Mouse (Mus musculus): ENCODE results near the gene Traf5.

Gene Traf5

DNA sequence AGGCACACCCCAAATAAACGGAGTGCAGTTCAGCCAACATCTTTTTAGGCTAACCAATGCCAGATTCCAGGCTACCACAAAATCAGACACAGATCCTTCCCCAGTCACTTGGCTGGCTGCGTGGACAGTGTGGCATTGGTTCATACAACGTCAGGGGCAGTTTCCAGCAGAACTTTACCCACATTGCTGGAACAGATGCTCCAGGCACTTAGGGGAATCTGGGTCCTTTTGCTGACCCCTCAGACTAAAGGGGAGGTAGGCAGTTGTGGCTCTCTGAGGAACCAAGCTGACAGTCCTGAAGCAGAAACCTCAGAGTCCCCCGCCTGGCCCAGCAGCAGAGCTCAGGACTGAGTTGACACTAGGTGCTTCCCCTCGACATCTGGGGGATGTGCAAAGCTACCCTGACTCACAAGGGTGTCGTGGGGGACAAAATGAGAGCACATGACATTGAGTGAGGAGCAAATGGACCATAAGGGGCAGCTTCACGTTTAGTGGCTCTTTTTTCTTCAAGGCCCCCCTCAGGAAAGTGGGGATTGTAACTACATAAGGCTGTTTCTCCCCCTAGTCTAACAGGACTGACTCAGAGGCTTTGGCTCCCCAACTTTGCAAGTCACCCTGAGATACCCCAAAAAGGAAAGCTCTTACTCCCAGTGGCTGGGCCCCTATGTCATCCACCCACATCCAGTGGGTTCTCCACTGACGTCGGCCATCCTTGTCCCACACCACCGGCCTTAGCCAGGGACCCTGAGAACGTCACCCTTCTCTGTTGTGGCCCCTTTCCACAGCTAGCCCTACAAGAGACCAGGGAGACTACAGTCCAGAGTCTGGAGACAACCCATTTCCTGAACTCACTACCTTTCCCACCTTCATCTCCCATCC is 1.4 kb downstream of the Traf5 start:
- no peak for DNase-seq

DNA sequence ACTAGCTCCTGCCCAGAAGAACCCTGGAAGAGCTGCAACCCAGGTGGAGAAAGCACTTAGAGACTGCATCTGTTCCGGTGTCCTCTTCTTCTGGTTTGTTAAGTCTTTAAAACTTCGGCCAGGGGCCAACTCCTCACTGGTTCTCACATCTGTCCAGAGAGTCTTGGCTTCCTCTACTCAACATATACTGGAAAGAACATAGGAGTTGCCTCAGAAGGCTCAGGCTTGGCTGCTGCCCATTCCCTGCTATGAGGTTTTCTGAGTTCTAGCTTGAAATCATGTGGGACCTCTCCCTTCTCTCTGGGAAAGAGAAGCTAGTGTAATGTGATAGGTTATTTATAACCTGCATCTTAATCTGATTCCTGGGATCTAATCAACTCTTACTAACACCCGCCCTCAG is 2.1 kb downstream of the Traf5 start:
- DNase-seq: no peak

DNA sequence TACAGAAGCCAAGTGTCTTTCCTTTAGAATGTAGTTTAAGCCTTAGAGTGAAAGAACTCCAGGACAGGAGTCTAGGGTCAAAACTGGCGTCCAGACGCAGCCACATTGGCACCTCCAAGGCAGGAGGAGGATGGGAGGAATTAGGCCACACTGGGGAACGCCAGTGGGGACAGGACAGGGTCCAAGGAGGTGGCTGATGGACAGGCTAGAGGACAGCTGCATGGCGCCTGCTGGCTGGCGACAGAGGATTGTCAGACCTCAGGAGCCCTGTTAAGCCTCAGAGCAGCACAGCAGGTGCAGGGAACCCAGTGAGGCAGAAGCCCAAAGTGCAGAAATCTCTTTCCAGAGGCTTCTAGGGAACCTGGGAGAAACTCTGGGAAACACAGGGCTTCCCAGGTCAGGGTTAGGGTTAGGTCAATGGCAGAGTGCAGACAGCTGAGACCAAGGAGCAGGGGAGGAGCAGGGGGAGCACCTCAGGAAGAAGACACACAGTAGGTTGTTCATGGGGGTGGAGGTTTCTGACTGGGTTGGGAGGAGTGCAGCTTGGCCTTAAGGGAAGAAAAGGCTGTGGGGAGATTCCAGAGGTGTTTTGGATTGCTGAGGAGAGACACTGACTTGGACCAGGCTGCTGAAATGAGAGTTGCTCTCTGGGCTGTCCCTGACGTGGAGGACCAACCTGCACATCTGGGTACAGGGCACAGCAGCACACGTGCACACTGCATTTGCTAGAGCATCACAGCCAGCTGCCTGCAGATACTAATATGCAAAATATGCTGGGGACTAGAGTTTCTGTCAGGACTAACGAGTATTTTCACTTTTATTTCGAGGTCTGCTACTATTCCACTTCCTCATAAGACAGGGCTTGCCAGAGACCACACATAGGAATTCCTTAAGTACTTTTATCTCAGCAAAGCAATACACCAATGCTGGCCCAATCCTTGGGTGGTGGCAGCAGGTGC is 2.9 kb downstream of the Traf5 start:
- no peak for DNase-seq

DNA sequence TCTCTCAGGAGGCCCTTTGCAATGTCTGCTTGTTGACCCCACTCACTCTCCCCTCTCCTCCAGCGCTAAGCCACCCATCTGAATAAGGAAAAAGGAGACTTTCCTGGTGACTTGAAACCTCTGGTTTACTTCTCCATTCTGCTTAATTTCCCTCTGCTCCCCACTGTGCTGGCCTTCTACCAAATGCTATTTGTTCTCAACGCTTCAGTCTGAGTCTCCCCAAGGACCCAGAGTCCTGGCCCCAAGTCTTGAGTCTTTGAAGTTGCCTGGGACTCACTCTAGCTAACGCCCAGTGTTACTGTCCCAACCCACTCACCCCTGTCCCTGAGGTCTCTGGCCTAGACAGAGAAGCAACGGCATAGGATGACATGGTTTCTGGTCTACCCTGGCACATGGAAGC is 4.3 kb downstream of the Traf5 start:
- no peak for DNase-seq

DNA sequence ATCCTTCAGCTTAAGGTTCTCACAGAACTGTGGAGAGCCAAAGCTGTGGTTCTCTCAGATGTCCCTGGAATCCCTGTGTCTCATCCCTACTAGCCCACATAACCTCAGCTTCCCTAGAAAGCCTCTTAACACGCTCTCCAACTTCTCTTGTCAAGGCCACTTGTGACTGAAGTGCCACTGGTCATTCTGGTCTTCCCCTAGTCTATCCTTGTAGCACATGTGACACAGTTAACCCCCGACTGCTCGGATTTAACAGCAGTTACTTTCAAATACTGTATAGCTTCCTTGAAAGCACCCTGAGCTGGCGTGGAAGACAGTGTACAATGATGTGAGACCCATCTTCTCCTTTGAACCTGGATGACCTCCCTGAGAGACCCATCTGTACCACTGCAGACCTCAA is 5.3 kb downstream of the Traf5 start:
- DNase-seq: no peak

DNA sequence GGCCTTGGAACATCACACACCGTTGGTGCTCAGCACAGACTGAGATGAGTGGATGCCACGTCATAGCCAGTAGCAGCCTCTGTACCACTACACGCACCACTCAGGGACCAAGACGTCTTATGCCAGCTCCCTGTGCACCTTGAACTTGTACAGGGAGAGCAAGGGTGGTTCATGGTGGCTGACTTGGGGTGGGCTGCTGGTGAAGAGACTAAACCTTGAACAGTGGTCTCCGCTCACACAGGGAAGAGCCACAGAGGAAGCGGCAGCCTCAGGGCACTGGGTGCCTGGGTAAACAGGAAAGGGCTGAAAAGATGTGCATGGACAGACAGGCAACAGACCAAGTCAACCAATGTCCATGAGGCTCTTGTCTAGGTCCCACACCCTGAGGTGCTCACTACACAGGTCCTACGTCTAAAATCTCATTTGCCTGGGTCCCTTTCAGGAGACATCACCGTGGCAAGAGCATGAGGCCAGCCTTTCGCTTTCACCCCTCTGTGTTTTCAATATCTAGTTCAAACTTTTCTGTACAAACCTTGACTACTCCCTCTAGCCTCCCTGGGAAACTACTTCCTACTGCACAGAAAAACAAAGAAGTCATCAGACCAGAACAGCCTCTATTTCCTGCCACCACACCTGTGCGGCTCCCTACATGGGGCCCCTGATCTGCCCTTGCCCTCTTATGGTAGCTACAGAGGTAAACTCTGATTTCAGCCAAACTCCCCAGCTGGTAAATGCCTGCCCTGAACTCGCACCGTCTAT is 5.9 kb downstream of the Traf5 start:
- DNase-seq: no peak

DNA sequence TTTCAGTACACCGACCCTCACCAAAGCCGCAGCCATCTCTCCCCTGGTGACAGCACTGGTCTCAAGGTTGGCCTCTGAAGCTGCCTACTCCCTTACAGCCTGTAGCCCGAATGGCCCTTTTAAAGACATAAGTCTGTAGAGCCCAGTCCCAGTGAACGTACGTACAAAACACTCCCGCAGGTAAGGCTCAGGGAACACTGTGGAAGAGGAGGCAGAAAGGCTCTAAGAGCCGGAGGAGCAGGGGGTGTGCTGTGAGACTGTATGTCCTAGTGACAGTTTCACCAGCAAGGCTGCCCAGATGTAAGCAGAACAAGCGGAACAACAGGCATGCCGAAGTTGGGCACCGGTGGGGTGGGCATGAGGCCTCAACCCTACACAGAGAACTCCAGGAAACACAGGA is 7.1 kb downstream of the Traf5 start:
- DNase-seq: no peak

DNA sequence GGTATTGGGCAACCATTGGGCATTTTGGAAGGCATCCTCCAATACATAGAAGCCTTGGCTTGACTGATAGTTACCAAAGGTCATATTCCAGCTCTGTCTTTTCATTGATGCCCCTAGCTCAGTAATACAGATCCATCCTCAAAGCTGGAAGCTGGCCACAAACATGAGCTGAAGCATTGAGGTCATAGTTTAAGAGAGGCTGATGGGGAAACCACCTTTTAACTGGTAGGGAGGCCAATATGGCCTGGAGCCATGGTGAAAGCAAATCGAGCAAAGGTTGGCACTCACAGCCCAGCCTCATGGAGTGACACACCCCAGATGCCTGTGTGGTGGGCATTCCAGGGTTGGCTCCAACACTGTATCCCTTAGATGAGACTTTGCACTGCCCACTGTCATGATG is 9.7 kb downstream of the Traf5 start:
- DNase-seq: no peak

DNA sequence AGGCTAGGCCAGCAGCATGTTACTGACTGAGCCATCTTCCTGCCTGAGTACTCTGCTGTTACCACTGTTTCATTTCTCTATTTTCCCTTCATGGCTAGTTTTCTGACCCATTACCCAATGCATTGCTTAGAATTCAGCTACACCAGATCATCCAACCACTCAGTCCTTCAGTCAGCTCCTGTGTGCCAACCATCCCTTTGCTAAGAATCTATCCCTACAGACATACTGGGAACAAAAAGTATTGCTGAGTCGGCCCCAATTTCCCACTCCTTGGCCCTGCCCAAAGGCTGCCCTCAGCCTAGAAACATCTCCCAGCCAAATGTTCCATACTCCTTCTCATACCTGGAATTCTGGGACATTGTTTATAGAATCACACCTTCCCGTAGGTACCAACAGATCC is 11.2 kb downstream of the Traf5 start:
- DNase-seq: no peak

DNA sequence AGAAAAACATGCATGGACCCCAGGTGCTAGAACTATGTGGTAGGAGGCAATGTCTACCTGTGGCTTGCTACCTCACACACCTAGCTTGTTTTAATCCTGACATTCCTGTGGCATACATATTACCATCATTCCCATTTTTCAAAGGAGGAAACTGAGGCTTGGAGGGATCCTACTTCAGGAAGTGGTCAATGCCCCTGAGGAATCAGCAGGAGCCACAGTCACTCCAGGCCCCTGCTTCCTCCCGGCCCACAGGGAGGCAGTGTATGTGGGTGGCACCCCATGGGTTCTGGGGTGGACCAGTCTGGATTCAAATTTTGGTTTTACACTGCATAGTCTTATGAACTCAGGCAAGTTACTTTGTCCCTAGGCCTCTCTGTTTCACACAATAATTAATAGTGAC is 13.2 kb downstream of the Traf5 start:
- no peak for DNase-seq

DNA sequence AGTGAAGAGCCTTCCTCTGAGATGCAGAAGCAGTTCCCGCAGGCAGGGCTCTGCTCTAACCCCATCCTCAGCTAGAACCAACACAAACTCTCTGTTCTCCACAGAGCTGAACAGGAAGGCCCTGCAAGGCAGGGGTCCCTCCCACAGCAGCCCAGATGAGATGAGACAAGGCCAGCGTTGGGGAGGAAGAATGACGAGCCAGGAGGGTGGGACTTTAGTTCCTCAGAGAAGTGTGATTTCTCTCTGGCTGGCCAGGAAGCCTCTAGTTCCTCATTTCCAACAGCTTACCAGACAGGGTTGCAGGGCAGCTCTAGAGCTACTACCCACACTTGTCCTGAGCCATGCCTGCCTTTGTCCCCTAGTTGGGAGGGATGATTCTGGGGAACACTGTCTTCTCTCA is 14.0 kb downstream of the Traf5 start:
- DNase-seq: peak; percentile 55

DNA sequence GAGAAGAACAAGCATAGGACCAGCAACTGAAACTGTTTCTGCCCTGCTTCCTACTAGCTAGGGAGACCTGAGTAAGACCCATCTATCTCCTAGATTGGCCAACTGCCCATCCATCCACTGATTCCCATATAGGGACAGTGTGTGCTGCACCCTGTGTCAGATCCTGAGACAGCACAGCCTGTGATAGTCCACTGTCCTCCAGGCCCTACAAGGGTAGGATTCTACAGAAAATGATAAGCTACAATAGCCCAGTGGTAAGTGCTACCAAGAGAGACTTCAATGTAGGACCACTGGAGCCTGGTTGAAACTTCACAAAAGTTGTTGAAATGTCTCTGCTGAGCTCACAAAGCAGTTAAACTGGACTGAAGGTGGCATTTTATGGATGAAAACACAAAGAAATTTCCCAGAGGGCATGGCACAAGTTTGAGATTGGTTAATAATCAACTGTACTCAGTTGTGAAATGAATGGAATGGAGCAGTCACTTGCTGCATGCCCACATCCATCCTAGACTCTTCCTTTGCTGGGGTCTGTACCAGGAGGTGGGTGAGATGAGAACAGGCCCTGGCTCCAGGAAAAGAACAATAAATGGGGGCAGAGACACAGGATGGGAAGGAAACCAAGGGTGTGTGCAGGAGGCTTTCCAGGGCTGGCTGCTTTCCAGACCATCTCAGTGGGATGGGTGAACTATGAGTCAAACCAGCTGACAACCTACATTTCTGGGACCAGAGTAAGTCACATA is 15.4 kb downstream of the Traf5 start:
- peak; percentile 91 for DNase-seq

DNA sequence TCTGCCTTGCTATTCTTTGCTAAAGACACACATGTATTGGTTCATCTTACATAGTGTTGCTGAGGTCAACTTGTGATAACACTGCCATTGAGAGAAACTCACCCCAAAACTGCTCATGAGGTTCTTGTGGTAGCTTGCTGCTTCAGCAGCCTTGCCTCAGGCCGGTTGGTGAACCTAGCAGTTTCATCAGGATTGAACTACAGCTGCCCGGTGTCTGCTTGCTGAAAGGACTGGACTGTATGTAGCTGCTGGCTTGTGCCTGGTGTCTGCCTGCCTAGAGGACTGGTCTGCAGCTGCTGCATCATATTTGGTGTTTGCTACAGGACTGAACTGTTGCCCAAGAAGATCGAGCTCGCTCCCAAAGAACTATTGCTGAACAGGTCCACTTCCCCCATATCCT is 16.3 kb downstream of the Traf5 start:
- no peak for DNase-seq

DNA sequence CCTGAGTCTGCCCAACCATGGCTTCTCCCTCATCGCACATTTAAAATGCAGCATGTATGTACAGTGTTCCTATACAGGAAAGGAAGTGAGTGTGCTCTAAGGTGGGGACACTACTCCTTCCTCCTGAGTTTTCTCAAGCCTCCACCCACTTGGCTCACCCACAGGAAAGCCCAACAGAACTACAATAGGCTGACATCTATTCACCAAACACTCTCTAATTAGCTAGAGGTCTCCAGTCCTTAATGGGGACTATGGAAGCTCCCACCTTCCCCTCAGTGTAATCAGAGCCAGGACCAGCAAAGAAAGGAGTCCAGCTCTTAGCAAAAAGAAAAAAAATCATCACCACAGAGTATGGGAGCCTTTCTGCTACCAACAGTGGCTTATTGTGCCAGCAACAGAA is 17.5 kb downstream of the Traf5 start:
- DNase-seq: no peak

DNA sequence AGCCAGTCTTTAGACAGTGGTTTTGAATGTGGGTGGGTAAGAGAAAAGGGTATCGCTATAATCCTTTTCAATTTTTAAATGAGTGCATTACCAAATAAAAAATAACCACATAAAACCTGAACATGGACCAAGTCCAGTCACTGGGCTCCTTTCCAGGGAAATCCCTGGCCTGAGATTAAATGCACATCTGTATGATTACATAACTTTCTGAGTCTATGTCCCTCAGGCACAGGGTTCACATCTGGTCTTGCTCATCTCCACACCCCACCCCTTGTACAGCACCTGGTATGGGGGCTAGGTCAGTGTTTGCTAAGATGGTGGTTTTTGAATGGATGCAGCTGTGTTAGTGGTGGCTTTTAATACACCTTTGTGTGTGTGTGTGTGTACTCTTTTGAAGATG is 19.9 kb downstream of the Traf5 start:
- DNase-seq: no peak

DNA sequence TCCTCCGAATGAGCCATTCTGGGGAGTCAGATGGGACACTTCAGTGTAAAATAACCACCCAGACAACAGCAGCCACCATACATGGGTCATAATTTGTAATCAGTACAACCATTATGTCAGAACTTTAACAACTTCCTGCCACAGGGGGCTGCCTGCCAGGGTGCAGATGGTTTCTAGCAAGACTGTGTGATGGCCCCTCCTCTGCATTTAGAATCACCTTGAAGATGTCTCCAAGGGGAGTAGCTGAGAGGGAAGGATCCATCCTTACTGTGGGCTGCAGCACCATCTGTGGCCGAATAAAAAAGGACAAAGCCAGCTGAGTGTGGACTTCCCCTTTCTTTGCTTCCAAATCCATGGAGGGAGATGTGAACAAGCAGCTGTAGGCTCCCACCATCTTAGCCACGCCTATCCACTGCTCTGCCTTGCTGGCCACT is 21.7 kb downstream of the Traf5 start:
- DNase-seq: no peak

DNA sequence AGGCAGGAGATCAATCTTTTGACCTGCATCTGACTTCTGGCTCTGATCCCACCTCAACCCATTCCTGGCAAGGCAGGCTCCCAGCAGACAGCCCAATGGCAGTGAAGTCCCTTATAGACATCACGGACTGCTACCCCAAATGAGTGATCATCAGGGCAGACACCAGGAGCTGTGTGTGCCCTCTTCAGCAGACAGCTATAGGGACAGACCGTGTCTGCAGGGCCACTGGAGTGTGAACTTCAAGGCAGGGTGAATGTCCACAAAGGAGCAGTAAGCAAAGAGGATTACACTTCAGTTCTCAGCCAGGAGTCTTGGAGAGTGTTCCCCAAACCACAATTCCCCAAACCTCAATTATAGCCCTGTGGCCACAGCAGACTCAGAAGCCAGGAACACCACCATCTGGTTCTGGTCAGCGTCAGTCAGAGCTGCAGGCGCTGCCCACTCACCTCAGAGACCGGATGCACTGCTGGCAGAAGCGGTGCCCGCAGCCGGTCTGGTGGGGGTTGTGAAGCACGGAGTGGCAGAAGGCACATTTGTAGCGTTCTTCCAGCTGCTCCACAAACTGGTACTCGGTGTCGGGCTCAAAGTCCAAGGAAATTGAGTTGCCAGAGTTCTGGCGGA is 22.3 kb downstream of the Traf5 start:
- peak; percentile 79 for DNase-seq

DNA sequence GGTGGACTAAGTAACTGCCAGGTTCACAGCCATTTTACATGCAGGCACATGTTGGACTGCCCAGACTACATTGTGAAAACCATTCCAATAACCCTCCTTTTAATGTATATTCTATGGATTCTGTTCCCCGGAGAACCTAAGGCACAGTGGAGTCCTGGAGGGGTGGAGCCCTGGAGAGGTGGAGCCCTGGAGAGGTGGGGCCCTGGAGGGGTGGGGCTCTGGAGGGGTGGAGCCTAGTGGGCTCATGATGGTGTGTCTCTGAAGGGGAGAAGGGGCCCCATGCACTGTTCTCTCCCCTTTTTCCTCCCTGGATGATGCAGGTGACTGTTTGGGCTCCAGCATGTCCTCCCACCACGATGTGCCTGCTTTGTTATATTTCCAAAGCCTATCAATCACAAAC is 24.2 kb downstream of the Traf5 start:
- DNase-seq: no peak

DNA sequence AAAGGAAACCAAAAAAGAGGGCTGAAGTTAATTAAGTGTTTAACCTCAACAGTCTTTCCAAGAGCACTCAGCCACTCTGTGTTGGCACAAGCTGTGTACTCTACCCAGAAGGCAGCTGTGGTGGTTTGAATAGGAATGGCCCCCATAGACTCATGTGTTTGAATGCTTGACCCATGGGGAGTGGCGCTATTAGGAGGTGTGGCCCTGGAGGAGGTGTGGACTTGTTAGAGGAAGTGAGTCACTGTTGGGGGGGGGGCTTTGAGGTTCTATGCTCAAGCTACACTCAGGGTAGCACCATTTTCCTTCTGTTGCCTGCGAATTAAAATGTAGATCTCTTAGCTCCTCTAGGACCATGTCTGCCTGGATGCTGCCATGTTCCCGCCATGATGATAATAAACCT is 25.4 kb downstream of the Traf5 start:
- no peak for DNase-seq

DNA sequence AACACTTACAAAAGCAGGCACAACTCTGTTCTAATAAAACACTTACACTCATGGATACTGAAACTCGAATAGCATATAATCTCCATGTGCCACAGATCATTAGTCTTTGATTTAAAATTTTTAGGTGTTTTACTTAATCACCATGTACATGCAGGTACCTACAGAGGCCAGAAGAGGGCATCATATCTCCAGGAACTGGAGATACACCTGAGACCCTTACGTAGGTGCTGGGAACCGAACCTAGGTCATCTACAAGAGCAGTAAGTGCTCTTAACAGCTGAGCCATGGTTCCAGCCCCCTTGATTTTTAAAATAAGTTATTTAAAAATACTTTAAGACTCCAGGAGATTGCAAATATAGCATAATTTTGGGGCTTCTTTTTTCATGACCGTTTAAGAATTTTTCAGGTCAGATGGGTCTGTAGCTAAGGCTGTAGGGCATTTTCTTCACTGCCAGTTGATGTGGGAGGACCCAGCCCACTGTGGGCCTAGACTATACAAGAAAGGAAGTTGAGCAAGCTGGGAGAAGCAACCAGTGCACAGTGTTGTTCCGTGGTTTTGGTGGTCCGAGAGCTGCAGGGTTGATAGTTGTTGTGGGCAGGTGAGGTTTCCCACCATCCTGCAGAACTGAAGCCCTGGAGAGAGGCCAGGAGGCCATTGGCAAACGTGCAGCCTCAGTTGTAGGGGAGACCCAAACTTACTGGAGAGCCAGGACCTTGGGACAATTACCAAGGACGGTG is 29.0 kb downstream of the Traf5 start:
- no peak for DNase-seq

DNA sequence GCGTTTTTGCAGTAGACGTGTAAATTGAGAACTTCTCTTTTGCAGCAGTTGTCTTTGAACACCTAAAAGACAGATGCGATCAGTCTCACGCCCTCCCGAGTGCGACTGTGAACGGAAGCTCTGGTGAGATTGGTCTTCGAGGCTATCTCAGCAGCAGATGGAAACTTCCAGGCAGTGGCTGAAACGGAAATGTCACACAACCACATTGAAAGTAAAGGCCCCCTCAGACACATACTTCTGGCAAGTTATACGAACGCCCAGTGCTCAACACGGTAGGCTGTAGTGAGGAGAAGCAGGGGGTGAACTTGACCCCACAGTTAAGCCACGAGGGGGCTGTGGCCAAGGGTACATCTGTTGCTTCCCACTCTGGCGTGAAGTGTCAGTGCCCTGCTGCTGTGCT is 29.7 kb downstream of the Traf5 start:
- DNase-seq: no peak

Measured in kidney, adult 9 months (tissue).